Mouse (Mus musculus) kidney, postnatal 10 days (tissue): ENCODE measurements at regions not wholly inside any gene's neighbourhood (a gene's known extent, or its start where the extent isn't known, plus 50 kb on each side); places are given as distances from the start of the nearest gene placed in this dataset.

Experiments
- DNase-seq: peaks from one replicate; pipeline ENCODE4 v3.0.0; 2021; ENCODE audit warnings: mixed read lengths

DNA sequence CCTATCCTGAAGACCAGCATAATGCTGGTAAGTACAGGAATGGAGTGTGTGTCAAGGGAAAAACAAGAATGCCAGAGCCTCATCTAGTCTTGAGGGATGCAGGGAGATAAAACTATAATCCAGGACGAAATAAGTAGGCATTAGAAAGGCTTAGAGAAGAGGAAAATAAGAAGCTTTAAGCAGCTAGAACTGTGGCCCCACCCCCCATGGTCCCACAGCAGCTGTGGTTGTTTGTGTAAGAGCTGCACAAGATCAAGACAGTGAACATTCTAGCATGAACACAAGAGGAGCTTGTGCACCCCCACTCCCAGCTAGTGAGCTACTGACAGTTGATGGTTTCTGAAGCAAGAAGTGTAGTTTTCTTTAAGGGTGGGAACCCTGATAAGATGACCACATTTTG is 315.9 kb downstream of the Tmem135 start:
- DNase-seq, result peak; percentile 8

DNA sequence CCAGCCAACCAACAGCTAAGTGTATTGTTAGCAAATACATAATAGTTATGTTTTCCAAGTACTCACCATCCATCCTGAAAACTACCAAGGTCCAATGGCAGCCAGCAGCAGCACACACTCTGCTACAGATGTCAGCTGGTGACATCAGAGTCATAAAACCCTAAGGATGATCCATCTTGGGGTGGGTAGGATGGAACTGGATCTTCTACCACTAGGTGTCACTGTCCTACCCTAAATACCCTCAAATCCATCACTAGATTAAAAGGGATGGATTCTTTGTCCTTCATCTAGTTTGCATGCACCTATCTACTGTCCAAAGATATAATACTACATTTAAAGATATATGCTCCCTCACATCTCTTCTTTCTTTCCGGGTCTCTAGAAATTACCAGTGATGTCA is 317.7 kb downstream of the Tmem135 start:
- DNase-seq, result peak; percentile 8

DNA sequence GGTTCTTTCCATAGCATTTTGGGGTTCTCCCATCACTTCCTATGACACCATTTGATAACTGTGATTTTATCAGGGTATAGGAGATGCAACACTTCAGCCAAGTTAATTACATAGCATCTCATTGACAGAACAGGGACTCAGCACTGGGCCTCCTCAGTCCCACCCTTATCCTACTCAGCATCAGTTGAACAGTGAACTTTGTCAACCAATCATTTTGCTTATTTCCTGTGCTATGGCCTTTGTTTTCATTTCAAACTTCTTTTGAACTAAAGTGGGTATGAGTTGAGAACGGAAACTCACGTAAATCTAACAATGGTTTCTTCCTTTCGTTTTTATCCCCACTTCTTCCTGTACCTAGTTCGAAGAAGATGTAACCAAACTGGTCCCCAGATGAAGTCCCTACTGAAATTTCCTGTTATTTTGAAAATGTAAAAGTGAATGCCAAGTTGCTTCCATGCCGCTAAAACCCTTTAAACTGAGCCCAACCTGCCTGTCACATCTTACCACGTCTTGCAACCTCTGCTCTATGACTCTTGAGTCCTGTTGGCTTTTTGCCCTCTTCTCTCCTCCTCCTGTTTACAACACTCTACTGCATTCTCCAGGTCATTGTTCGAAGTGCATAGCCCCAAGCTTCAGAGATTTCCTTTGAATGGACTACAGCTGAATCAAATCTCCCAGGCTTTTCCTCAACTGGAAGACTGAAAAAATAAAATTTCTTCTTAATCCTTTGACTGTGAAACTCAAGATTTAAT is 329.9 kb downstream of the Tmem135 start:
- DNase-seq, result no peak

DNA sequence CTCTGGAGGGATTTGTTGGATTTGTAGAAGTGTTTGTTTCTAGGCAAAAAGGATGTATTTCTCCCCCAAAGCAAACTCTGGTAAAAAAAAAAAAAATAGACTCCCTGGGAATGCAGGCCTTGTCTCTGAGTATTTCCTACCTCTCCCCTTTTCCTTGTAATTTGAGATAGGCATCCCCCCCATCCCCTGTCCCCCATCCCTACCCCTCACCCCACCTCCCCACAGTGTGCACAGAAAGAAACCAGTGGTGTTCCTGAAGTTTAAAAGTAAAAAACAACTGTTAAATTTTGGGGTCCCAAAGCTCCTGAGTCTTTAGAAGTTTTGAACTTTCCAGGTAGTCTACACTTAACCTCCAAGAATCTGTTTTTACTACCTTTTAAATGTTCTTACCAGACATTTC is 334.0 kb downstream of the Tmem135 start:
- no peak for DNase-seq

DNA sequence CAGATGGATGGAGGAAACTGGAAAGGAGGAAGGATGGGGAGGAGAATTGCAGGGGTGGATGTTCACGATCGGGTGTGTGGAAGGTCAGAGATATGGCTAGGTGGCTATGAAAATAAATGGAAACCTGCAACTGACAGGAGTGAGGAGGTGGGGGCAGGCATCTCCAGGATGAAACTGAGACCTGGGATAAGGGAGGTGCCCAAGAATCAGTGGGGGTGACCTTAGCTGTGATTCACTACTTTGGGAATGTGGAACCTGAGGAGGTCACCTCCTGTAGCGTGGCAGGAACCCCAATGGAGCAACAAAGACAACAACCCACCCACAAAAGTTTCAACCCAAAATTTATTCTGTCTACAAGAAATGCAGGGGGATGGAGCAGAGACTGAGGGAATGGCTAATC is 339.6 kb downstream of the Tmem135 start:
- no peak for DNase-seq

DNA sequence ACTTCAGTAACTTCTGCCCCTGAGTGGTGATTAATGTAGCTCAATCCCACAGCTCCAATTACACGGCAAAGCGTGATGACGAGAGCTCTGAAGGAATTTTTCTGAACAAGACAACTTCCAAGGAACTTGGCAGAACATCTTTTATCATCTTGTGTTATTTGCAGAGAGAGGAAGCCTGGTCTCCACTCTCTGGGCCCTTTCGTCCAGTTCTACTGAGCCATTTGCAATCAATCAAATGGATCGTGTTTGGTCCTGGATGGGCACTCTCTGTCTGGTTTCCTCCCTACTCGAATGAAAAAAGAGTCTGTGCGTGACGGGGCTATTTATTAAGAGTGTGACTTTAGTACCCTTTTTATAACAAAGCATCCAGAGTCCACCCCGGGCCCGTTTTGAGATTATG is 340.4 kb downstream of the Tmem135 start:
- no peak for DNase-seq

DNA sequence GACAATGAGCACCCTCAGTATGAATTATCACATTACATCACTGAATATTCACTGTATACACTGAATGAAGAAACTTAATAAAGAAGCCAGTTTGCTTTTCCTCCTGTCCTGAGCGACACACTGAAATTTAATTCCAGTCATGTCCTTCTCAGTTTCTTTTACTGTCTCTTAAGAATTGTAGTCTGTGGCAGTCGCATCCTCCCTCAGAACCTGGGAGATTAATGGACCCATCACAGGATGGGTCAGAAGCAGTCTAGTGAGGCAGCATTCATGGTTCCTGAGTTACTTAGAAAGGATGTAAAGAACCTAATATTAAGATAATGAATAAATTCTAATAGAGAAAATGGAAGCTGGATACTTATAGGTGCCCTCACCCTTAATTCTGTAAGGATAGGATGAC is 349.5 kb downstream of the Tmem135 start:
- no peak for DNase-seq

DNA sequence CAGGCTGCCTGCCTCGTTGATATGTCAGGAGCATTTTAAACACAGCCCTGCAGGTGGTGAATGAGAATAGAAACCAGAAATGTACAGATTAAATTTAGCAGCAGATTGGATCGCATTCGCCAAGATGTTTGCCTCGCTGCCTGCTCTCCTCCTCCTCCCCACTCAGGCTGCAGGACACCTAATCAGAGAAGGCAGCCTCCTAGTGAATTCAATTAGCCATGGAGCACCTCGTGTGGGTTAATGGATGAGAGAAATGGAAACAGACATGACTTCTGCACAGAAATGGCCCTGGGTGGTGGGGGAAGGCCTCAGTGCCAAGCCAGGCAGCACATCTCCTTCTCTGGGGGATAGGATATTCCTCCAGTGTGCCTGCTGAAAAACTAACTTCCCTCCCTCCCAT is 352.8 kb downstream of the Tmem135 start:
- no peak for DNase-seq

DNA sequence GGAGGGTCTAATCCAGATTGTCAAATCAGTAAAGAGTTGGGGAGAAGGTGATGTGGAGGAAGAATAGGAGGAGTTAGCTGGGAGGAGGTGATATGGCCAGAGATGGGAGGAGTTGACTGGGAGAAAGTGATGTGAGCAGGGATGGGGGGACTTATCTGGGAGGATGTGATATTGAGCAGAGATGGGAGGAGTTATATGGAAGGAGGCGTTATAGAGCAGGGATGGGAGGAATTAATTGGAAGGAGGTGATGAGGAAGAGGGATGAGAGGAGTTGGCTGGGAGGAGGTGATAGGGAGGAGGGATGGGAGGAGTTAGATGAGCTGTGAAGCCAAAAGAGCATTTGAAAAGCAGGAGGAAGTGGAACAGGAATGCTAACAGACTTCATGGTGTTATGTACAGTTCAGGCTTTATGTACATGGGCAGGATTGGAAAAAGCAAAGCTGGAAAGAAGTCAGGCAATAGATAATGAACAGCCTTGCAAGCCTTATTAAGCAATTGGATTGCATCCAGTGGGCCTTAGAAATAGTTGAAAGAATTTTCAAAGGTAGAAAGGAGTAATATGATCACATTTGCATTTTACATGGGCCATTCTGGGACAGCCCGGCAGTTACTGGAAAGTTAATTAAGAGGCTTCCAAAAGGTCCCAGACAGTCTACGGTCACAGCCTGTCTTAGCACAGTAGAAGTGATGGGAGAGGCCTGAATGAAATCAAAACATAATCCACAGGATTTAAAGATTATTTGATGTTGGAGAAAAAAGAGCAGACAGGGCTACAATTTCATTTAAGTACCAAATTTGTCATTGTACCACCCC is 357.4 kb downstream of the Tmem135 start:
- DNase-seq, result no peak

DNA sequence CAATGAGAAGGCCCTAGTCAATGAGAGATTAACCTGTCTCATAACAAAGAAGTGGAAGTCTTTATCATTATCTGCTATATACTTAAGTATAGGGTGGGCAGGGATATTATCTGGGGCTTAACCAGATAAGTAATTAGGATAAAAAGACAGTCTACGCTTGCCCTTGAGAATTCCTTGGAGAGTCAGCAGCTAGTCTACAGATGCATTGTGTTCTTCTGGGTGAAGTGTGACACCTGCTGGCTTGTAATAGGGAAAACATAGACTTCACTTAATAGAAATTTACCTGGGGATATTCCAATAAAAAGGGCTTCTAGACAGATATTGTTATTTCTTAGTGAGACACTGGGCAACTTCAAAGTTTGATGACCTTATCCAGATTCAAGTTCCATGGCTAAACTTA is 361.0 kb downstream of the Tmem135 start:
- DNase-seq, result peak; percentile 13

DNA sequence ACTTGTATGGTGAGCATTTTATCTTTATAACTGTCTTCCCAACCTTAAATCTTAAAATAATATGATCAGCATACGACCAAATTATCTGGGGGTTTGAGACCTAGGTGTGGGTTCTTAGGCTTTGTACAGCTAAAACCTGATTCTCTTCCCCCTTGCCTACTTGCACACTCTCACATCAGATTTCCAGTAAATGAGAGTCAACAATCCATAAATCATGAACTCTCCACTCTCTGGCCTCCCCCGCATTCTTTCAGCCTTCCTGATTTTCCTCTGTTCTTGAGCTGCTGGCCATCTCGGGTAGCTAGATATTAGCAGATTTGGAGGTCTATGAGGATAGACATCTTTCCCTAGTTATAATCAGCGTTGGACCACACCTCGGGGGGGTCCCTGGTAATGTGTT is 362.7 kb downstream of the Tmem135 start:
- no peak for DNase-seq

DNA sequence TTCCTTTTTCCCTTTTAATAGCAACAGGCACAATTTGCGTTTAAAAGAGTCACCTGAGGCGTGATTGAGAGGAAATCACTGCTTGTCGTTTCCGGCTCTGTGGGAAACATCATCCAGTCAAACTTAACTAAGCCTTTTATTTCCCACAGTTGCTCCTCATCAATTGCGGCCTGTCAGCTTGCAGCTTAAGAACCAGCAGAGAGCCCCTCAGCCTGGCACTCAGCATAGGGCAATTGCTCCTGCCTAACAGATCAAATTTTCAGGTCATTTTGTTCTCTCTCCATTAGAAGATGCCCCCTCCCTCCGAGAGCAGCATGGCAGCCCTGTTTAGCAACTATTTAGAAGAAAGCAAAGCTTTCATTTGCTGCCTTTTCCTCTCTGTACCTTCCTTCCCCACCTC is 363.9 kb downstream of the Tmem135 start:
- DNase-seq, result no peak

DNA sequence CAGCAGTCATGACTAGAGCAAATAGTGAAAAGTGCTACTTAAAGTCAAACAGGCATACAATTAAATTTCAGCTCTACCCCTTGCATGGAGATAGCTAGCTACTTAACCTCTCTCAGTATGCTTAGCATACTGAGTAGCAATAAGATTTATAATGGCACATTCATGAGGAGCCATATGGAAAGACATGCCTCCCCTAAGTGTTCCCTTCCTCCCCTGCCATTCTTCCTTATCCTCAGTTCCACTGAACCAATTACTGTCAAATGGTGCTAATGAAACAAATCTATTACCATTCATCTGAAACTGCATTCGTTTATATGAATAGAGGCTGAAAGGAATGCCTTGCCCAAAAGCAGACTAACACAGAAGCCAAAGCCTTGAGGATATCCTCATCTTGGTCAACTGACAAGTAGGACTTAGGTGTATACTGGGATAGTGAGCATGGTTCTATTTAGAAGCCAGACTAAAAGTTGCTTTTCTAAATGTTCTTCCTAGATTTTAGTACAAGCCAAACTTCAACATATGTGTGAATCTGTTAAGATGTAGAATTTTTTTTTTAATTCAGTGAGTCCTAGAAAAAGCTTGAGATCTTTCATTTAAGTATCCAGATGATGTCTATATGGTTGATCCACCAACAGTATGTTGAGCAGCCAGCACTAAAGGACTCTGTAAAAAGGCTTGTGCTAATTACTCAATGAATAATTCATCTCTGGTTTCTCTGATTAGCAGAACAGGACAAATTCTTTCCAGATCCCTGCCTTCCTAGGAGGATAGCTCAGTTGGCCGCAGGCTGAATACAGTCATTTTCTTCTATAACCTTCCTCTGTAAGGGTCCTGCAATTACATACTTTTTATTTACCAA is 368.7 kb downstream of the Tmem135 start:
- DNase-seq, result no peak

DNA sequence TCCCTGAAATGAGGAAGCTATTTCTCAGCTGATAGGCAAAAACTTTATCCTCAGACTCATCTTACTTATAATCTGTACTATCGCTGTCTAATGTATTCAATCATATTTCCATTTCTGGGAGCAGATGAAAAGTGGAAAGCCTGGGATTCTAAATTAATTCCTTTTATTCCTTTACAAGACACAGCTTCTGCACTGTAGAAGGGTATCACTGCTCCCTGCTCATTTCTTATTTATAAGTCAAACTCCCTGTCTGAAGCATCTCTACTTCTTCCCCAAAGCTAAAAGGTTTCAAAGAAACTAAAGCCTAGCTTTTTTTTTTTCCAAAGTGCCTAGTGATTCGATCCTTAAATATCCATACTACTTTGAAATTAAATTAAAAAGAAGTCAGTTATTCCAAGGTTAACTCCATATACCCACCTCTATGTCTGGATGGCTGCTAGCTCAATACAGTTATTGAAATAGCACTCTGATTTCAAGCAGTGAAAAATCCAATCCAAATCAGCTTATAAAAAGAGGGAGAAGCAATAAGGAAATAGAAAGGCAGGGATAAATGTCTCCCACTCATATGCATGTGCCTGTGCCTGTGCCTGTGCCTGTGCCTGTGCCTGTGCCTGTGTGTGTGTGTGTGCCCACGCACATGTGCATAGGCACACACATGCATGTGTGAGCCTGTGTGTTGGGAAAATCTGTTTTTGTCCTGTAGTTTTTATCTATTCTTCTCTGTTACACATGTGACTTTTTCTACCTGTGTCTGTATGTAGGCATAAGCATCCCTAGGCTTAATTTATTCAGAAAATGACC is 380.6 kb downstream of the Tmem135 start:
- DNase-seq, result no peak

DNA sequence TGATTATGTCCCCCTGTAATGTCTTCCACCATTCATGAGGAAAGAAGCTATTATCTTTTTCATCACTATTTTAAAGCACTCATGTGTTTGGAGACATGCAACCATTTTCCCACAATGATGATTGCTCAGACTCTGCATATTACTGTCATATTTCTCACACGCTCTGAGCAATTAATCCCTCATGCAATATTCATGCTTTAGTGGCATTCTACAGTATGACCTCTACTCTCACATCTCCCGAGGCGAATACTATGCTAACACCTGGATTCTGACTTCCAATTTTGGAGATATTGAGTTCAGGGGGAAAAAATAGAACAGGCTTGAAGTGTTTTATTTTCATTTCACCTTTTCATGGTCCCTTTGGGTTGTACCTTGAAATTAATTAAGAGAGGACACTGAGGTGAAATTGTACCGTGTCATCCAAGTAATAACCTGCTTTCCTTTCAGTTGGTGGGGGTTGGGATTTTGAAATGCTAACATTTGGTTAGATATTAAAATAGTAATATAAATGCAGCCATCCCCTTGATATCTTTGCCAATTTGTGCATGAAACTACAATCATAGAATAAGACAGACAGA is 405.1 kb downstream of the Tmem135 start:
- no peak for DNase-seq

DNA sequence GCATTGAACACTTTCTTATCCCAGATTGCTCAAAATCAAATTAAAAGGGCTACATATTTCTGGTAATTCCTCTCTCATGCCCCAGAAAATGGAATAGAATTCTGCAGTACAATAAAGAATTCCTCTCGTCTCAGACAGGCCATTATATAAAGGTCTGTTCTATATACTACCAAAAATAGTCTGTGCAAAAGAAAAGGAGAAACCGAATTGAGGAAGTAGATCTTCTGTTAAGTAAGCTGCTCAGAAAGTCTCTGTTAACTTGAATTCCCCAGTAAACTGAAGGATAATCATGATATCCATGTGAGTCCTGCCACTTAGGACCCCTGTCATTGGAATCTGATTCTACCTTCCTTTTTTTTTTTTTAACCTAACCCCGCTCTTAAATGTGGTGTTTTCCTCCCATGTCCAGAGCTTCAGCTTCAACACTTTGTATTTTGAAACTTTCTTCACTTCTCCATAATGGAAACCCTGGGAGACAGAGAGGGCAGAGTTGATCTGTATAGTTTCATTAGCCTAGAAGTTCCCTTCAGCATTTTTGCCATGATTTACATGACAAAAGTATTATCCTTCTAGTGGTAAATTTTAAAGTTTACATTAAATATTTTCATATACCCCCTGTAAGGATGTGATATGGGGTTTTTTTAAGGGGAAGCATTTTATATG is 406.1 kb downstream of the Tmem135 start:
- DNase-seq, result no peak

DNA sequence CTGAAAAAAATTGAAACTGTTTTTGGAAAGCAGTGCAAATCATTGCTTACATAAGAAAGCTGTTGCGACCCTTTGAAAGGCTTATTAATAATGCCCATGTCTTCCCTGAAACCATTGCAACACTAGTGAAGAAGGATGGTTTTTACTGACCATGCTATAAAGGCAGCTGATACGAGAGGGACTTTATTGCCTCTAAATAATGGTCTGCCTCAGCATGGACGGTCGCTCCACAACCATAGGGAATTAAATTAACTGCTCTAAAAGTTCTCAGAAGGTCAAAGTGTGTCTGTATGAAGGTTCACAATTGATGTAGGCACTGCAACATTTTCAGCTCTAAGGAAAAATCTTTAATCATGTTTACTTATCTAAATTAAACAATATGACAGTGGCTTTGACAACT is 429.6 kb downstream of the Tmem135 start:
- no peak for DNase-seq

DNA sequence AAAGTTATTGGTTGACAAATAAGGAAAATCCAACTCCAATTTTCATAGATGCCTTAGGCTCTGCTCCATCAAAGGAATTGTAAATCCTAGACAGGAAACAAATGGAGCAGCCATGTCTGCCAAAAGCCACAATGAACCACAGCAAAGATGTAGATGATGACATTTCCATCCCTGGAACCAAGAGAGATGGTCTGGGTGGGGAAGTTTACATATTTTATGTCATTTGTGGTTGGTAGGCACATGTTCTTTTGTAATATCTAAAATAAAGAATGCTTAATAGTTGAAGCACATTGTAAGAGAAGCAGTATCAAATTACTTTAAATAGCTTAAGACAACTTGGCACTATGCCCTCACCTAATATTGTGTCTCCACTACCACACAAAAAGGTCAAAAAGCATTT is 443.2 kb downstream of the Tmem135 start:
- no peak for DNase-seq

DNA sequence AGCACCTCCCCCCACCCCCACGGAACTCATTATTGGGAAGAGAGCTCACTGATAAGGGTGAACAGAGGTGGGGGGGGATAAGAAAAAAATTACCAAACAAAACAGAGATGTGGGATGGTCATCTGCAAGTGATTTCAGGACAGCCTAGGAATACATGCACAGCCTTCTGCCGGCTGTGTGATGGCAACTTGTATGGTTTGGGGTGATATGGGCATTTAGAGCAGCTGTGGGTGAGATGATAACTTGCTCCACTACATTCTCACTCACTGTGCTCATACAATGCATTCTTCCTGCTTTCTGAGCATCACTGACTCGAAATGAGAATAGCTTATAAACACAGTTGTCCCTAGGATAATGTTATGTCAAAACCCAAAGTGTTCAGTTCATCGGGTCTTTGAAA is 443.8 kb downstream of the Tmem135 start:
- DNase-seq, result no peak

DNA sequence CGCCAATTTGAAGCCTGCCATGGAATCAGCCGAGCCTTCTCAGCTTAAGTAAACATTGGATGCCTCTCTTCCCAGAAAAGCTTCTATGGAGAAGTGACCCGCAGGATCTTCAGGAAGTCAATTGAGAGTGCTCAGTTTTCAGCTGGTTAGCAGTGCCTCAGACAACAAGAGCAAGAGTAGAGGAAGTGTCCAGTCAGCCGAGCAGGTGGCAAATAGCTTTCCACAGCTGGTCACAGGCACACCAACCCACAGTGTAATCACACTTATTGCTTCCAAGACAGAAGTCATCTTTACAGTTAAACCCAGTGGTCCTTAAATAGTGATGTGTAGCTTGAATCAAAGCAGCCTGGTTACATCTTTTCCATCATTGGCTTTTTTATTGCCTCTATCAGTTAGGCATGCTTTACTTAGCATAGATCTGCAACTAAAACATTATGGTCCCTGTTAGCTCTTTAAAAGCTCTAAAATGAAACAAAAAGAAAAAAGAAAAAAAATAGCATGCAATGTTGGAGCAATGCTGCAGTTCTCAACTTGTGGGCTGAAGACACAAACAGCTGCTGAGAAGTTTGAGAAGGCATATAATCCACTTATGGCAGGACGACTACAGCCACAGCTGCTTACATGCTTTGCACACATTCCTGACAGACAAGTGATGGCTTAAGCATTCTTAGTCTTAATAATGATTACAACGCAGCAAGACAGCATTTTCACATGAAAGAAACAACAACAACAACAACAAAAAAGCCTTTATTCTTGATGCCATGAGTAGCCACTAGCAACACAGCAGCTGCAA is 444.5 kb downstream of the Tmem135 start:
- no peak for DNase-seq

DNA sequence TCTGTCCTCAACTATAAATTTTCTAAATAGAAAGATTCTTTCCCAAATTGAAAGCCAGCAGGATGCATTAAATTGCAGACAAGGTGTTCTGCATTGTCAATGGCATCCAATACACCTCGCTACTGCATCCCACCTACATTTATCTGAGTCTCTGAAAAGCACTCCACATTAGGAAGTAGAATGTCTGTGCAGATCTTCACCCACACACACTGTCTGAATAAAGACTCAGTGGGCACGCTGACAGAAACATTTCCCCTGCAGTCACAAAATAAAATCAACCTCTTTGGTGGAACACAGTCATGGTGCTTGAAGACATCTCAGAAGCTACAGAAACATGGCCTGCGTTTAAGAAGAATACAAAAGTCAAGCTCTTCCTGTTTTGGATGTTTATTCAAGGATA is 449.0 kb downstream of the Tmem135 start:
- DNase-seq, result no peak
